8 mouse cellular contexts compared by ENCODE assay signal in genomic region chr11:23667128-23667527, GRCm38 (mm10). TPM values are rescaled to one million over a fixed set of nuclear protein-coding genes. Genes with fewer than 3 reads are reported as not detected.
DNase-seq lines count a peak whose midpoint lies in the region; ATAC-seq and TF ChIP-seq lines count a peak whose summit lies in the region.

No protein-coding gene starts in this region.

- WGBS in heart, embryonic 10.5 days = 66% methylated on average over 3 of the region's 3 CpGs
- 49% methylated on average over 3 of the region's 3 CpGs for WGBS in embryonic facial prominence, embryonic 13.5 days

- H3K4me1 ChIP-seq in heart, embryonic 10.5 days = peaks cover 4% of the 10 kb centered on the region; the same call in 1 of the 2 replicates
- H3K4me1 ChIP-seq in CH12.LX (ENCODE audit: control insufficient read depth in 1 of 2, insufficient read depth in 2 of 2) = peaks cover 4 to 29% of the 10 kb centered on the region in 2 experiments; a peak in 3 of 4 replicates
- peaks cover 12% of the 10 kb centered on the region for H3K4me1 ChIP-seq in embryonic facial prominence, embryonic 13.5 days

- H3K27me3 ChIP-seq in heart, embryonic 10.5 days (ENCODE audit: insufficient read depth, poor library complexity, severe bottlenecking) = no peaks in the 10 kb centered on the region
- H3K27me3 ChIP-seq in CH12.LX (replicated peaks) (no peaks in the 10 kb centered on the region), myocyte (ENCODE audit: control insufficient read depth, insufficient read depth, insufficient read length) (no peaks in the 10 kb centered on the region)
- no peaks in the 10 kb centered on the region for H3K27me3 ChIP-seq in embryonic facial prominence, embryonic 13.5 days

- no peaks in the 10 kb centered on the region for H3K9me3 ChIP-seq in heart, embryonic 10.5 days
- no peaks in the 10 kb centered on the region for H3K9me3 ChIP-seq in CH12.LX (replicated peaks; ENCODE audit: low read length)
- H3K9me3 ChIP-seq in embryonic facial prominence, embryonic 13.5 days = no peaks in the 10 kb centered on the region

- no peak for ATAC-seq in embryonic facial prominence, embryonic 13.5 days (ENCODE audit: insufficient number of reproducible peaks, insufficient read depth, low FRiP score, low TSS enrichment, low read depth)

- dilution Hi-C loops in CH12.LX (cut with MboI; ENCODE audit: extremely low pct_ligation_motif_present, extremely low pct_unique_long_range_greater_than_20kb, low sequenced_read_pairs) = no loop called here

- TF ChIP-seq EP300 in CH12.LX (IDR thresholded peaks at IDR 0.05; ENCODE audit: low read length) = no peak

- no peak overlapping the region for H3ac ChIP-seq in myocyte (ENCODE audit: control insufficient read depth, insufficient read length)

- in situ Hi-C loops in CH12.LX (cut with MboI; ENCODE audit: low pct_ligation_motif_present, low pct_unique_long_range_greater_than_20kb, low sequenced_read_pairs) = no loop called here

- H3K79me2 ChIP-seq in CH12.LX (replicated peaks; ENCODE audit: control insufficient read depth, extremely low read depth, insufficient read depth, poor library complexity, severe bottlenecking) (peaks cover 41% of the 10 kb centered on the region), myocyte (ENCODE audit: control insufficient read depth, insufficient read depth) (peaks cover 45% of the 10 kb centered on the region)

- TF ChIP-seq POLR2A in CH12.LX (IDR thresholded peaks at IDR 0.05; ENCODE audit: low read depth, low read length) = 0 out of 2 replicates have a peak, but pooled peaks have one; percentile 13
- no peak for TF ChIP-seq POLR2A in myocyte (IDR thresholded peaks at IDR 0.05; ENCODE audit: insufficient read length, low read depth)

- no peak overlapping the region for H3K27ac ChIP-seq in heart, embryonic 10.5 days
- H3K27ac ChIP-seq in CH12.LX (ENCODE audit: insufficient read depth, low read depth) = no peak overlapping the region
- no peak overlapping the region for H3K27ac ChIP-seq in embryonic facial prominence, embryonic 13.5 days

- TF ChIP-seq CTCF in CH12.LX (conservative IDR thresholded peaks at IDR 0.05 in 1 of 2, IDR thresholded peaks at IDR 0.05 in 1 of 2; ENCODE audit: low read depth in 2 of 2, low read length in 2 of 2) = no peak

- H3K4me2 ChIP-seq in CH12.LX (ENCODE audit: insufficient read depth, low read depth, poor library complexity, severe bottlenecking) (peak overlapping the region; percentile 100), myocyte (ENCODE audit: low read depth) (peak overlapping the region; percentile 93)
- peak overlapping the region; percentile 64 for H3K4me2 ChIP-seq in embryonic facial prominence, embryonic 13.5 days

- peak overlapping the region; percentile 60 for H3K9ac ChIP-seq in CH12.LX (ENCODE audit: insufficient read depth, low read depth)
- H3K9ac ChIP-seq in embryonic facial prominence, embryonic 13.5 days = no peak overlapping the region

- no peak for TF ChIP-seq RAD21 in CH12.LX (IDR thresholded peaks at IDR 0.05; ENCODE audit: low read depth, low read length)

- H3K36me3 ChIP-seq in heart, embryonic 10.5 days = peaks cover 4% of the 10 kb centered on the region
- peaks cover 18 to 41% of the 10 kb centered on the region in 2 experiments for H3K36me3 ChIP-seq in CH12.LX (replicated peaks in 1 of 2; ENCODE audit: control insufficient read depth in 1 of 2, insufficient read depth in 1 of 2, low read length in 1 of 2)
- H3K36me3 ChIP-seq in embryonic facial prominence, embryonic 13.5 days = peaks cover 15% of the 10 kb centered on the region
- H3K36me3 ChIP-seq in myocyte (ENCODE audit: control insufficient read depth, insufficient read depth) = peaks cover 10% of the 10 kb centered on the region

- no peak for DNase-seq in heart, embryonic 10.5 days (ENCODE audit: low spot score)
- DNase-seq in heart, postnatal 4 days = no peak
- DNase-seq in CH12.LX (ENCODE audit: extremely low read depth) = peak; percentile 43
- DNase-seq in kidney, postnatal 10 days = peak; percentile 27
- no peak for DNase-seq in layer of hippocampus, postnatal 14 days (ENCODE audit: low spot score in 2 of 2)
- DNase-seq in urinary bladder, adult 18-20 months (ENCODE audit: low spot score in 2 of 2) = no peak

- peak overlapping the region; percentile 94 for H3K4me3 ChIP-seq in heart, embryonic 10.5 days
- peak overlapping the region; percentile 35 to 88 (median 78) for H3K4me3 ChIP-seq in CH12.LX (replicated peaks in 1 of 3; ENCODE audit: low read depth in 2 of 3, low read length in 2 of 3, poor library complexity in 1 of 3)
- peak overlapping the region; percentile 93 for H3K4me3 ChIP-seq in embryonic facial prominence, embryonic 13.5 days
- H3K4me3 ChIP-seq in myocyte = peak overlapping the region; percentile 83

TF ChIP-seq in CH12.LX, 34 proteins besides CTCF, POLR2A, EP300 and RAD21 (continues in another document):
- no peak for TF ChIP-seq SMC3 (IDR thresholded peaks at IDR 0.05; ENCODE audit: low read depth, low read length)
- no peak for TF ChIP-seq JUN (IDR thresholded peaks at IDR 0.05; ENCODE audit: insufficient read depth, low read depth, low read length)
- TF ChIP-seq GABPA (IDR thresholded peaks at IDR 0.05; ENCODE audit: insufficient replicate concordance, low read depth, low read length) = no peak
- no peak for TF ChIP-seq USF1 (IDR thresholded peaks at IDR 0.05; ENCODE audit: low read depth, low read length)
- no peak for TF ChIP-seq USF2 (conservative IDR thresholded peaks at IDR 0.05; ENCODE audit: low read depth, low read length)
- TF ChIP-seq NRF1 (IDR thresholded peaks at IDR 0.05; ENCODE audit: low read depth, low read length) = no peak
- no peak for TF ChIP-seq ELF1 (IDR thresholded peaks at IDR 0.05; ENCODE audit: low read depth, low read length)
- no peak for TF ChIP-seq JUND (conservative IDR thresholded peaks at IDR 0.05; ENCODE audit: low read depth, low read length)
- peak; percentile 87 for TF ChIP-seq SIN3A (IDR thresholded peaks at IDR 0.05; ENCODE audit: low read length)
- TF ChIP-seq BHLHE40 (IDR thresholded peaks at IDR 0.05; ENCODE audit: low read depth, low read length) = peak; percentile 89
- TF ChIP-seq MXI1 (IDR thresholded peaks at IDR 0.05; ENCODE audit: low read depth, low read length) = peak; percentile 97
- TF ChIP-seq ZC3H11A (IDR thresholded peaks at IDR 0.05; ENCODE audit: low read depth, low read length) = no peak
- TF ChIP-seq TCF12 (IDR thresholded peaks at IDR 0.05; ENCODE audit: low read depth, low read length) = no peak
- no peak for TF ChIP-seq ZNF384 (IDR thresholded peaks at IDR 0.05; ENCODE audit: low read depth, low read length)
- no peak for TF ChIP-seq PAX5 (IDR thresholded peaks at IDR 0.05; ENCODE audit: low read length)

TF ChIP-seq in myocyte, 11 proteins besides CTCF, POLR2A, EP300 and RAD21:
- TF ChIP-seq MAX (IDR thresholded peaks at IDR 0.05; ENCODE audit: low read depth) = peak; percentile 17
- TF ChIP-seq USF1 (IDR thresholded peaks at IDR 0.05; ENCODE audit: low read depth) = peak; percentile 58
- TF ChIP-seq POLR2AphosphoS2 (IDR thresholded peaks at IDR 0.05; ENCODE audit: insufficient read length, low read depth) = no peak
- TF ChIP-seq TCF3 (IDR thresholded peaks at IDR 0.05; ENCODE audit: insufficient read length, low read depth) = no peak
- TF ChIP-seq MYOD1 (IDR thresholded peaks at IDR 0.05; ENCODE audit: control insufficient read depth in 1 of 3, insufficient read length in 2 of 3, low read depth in 2 of 3) = peak in 2 of 3 experiments; percentile 60 to 65

RNA-seq across cellular contexts. Expression of gene Pex13, which starts 1.4 kb away (rescaled TPM):
- 24.6 and 25.9 TPM in 2 replicates for polyA plus RNA-seq in heart, embryonic 10.5 days (2016; fragmentation: Nextera tagmentation; extraction: Ambion mirVana)
- 10 to 100 TPM; 26.0 to 30.3 TPM for total RNA-seq in heart, postnatal 4 days (2021)
- total RNA-seq in CH12.LX (2012; rRNA removed) (20.4 and 22.6 TPM in 2 replicates), CH12.LX (2014; rRNA removed) (21.5 and 24.9 TPM in 2 replicates)
- polyA plus RNA-seq in CH12.LX (2012; ENCODE audit: insufficient read length, low read depth) (42.7 and 50.7 TPM in 2 replicates), myocyte (2012; fragmentation: generic; extraction: Trizol) (12.3 TPM)
- polyA plus RNA-seq in embryonic facial prominence, embryonic 13.5 days (2015; fragmentation: Nextera tagmentation; extraction: Ambion mirVana) = 41.3 and 42.5 TPM in 2 replicates
- total RNA-seq in layer of hippocampus, postnatal 14 days (2021) = 10 to 100 TPM; 20.5 to 24.5 TPM

RNA-seq across cellular contexts. Expression of gene Pus10, which starts 1.7 kb away (rescaled TPM):
- polyA plus RNA-seq in heart, embryonic 10.5 days (2016; fragmentation: Nextera tagmentation; extraction: Ambion mirVana) = 19.2 and 19.6 TPM in 2 replicates
- total RNA-seq in heart, postnatal 4 days (2021) = 10 to 100 TPM; 12.3 to 19.1 TPM
- total RNA-seq in CH12.LX (2012; rRNA removed) = 57.6 and 72.4 TPM in 2 replicates
- 113 and 138 TPM in 2 replicates for total RNA-seq in CH12.LX (2014; rRNA removed)
- 92.3 and 98.1 TPM in 2 replicates for polyA plus RNA-seq in CH12.LX (2012; ENCODE audit: insufficient read length, low read depth)
- polyA plus RNA-seq in embryonic facial prominence, embryonic 13.5 days (2015; fragmentation: Nextera tagmentation; extraction: Ambion mirVana) = 23.5 and 28.2 TPM in 2 replicates
- polyA plus RNA-seq in myocyte (2012; fragmentation: generic; extraction: Trizol) = 4.3 TPM
- 10 to 100 TPM; 12.2 to 19.5 TPM for total RNA-seq in layer of hippocampus, postnatal 14 days (2021)

RNA-seq across cellular contexts. Expression of gene 0610010F05Rik, which starts 33.7 kb away (rescaled TPM):
- 21.0 and 23.5 TPM in 2 replicates for polyA plus RNA-seq in heart, embryonic 10.5 days (2016; fragmentation: Nextera tagmentation; extraction: Ambion mirVana)
- total RNA-seq in heart, postnatal 4 days (2021) = 10 to 100 TPM; 13.9 to 16.0 TPM
- 11.6 and 13.8 TPM in 2 replicates for total RNA-seq in CH12.LX (2012; rRNA removed)
- 18.7 and 24.0 TPM in 2 replicates for total RNA-seq in CH12.LX (2014; rRNA removed)
- polyA plus RNA-seq in CH12.LX (2012; ENCODE audit: insufficient read length, low read depth) = 16.4 and 18.3 TPM in 2 replicates
- polyA plus RNA-seq in embryonic facial prominence, embryonic 13.5 days (2015; fragmentation: Nextera tagmentation; extraction: Ambion mirVana) = 25.6 and 28.7 TPM in 2 replicates
- polyA plus RNA-seq in myocyte (2012; fragmentation: generic; extraction: Trizol) = 3.1 TPM
- total RNA-seq in layer of hippocampus, postnatal 14 days (2021) = 10 to 100 TPM; 43.5 to 55.9 TPM

Comparison
In these comparisons a context has a peak if more than half of its experiments do, and no peak if none do; other contexts are left out.
1. DNase-seq: peak in CH12.LX (single experiment) and kidney, postnatal 10 days (single experiment); none in heart, embryonic 10.5 days (single experiment), heart, postnatal 4 days (single experiment), layer of hippocampus, postnatal 14 days (0 of 2) and urinary bladder, adult 18-20 months (0 of 2).
2. Peak in every context shown above with its lines, with median percentiles within 50 percentile points of each other: H3K4me3 ChIP-seq and H3K4me2 ChIP-seq.